Mouse (Mus musculus): Measurements from ENCODE around the gene Folr1.

Gene Folr1

GRCm38 (mm10) chr7:101857094-101857493, 13.5 kb downstream of the Folr1 start, which contains the start of gene Folr2:
TSS of gene Folr2 (minus strand) at chr7:101857194.
- H3K27me3 ChIP-seq (ENCODE audit: control insufficient read depth, insufficient read depth, low read length, poor library complexity, severe bottlenecking), result no peaks in the 10 kb centered on the region
- H3K36me3 ChIP-seq (ENCODE audit: control insufficient read depth, insufficient read depth, low read length, poor library complexity, severe bottlenecking), result no peaks in the 10 kb centered on the region
- no peak for DNase-seq (ENCODE audit: low read depth, low spot score)

- H3K36me3 ChIP-seq (ENCODE audit: control insufficient read depth, insufficient read depth, low read length, poor library complexity, severe bottlenecking), result no peaks in the 10 kb centered on the region
- DNase-seq (ENCODE audit: low read depth, low spot score), result no peak
- H3K27me3 ChIP-seq (ENCODE audit: control insufficient read depth, insufficient read depth, low read length, poor library complexity, severe bottlenecking), result no peaks in the 10 kb centered on the region
Observed at GRCm38 (mm10) chr7:101853816-101854215, 16.8 kb downstream of the Folr1 start.

GRCm38 (mm10) chr7:101852846-101853245, 17.7 kb downstream of the Folr1 start:
- Histone ChIP-seq H3K36me3 (ENCODE audit: control insufficient read depth, insufficient read depth, low read length, poor library complexity, severe bottlenecking) (no peaks in the 10 kb centered on the region), H3K27me3 (ENCODE audit: control insufficient read depth, insufficient read depth, low read length, poor library complexity, severe bottlenecking) (no peaks in the 10 kb centered on the region)
- no peak for DNase-seq (ENCODE audit: low read depth, low spot score)

- Histone ChIP-seq H3K27me3 (ENCODE audit: control insufficient read depth, insufficient read depth, low read length, poor library complexity, severe bottlenecking) (no peaks in the 10 kb centered on the region), H3K36me3 (ENCODE audit: control insufficient read depth, insufficient read depth, low read length, poor library complexity, severe bottlenecking) (no peaks in the 10 kb centered on the region)
- peak; percentile 49 for DNase-seq (ENCODE audit: low read depth, low spot score)
Observed at GRCm38 (mm10) chr7:101851689-101852088, 18.9 kb downstream of the Folr1 start.

- DNase-seq (ENCODE audit: low read depth, low spot score), result peak; percentile 23
- Histone ChIP-seq H3K27me3 (ENCODE audit: control insufficient read depth, insufficient read depth, low read length, poor library complexity, severe bottlenecking) (no peaks in the 10 kb centered on the region), H3K36me3 (ENCODE audit: control insufficient read depth, insufficient read depth, low read length, poor library complexity, severe bottlenecking) (no peaks in the 10 kb centered on the region)
Observed at GRCm38 (mm10) chr7:101847934-101848333, 22.7 kb downstream of the Folr1 start.

GRCm38 (mm10) chr7:101844186-101844585, 26.4 kb downstream of the Folr1 start:
- no peak for DNase-seq (ENCODE audit: low read depth, low spot score)
- Histone ChIP-seq H3K27me3 (ENCODE audit: control insufficient read depth, insufficient read depth, low read length, poor library complexity, severe bottlenecking) (no peaks in the 10 kb centered on the region), H3K36me3 (ENCODE audit: control insufficient read depth, insufficient read depth, low read length, poor library complexity, severe bottlenecking) (no peaks in the 10 kb centered on the region)

GRCm38 (mm10) chr7:101837606-101838471, 32.7 kb downstream of the Folr1 start, which contains the start of gene Inppl1:
TSS of gene Inppl1 (minus strand) at chr7:101838229.
- Histone ChIP-seq H3K36me3 (ENCODE audit: control insufficient read depth, insufficient read depth, low read length, poor library complexity, severe bottlenecking) (no peaks in the 10 kb centered on the region), H3K27me3 (ENCODE audit: control insufficient read depth, insufficient read depth, low read length, poor library complexity, severe bottlenecking) (no peaks in the 10 kb centered on the region)
- peak; percentile 28 for DNase-seq (ENCODE audit: low read depth, low spot score)

GRCm38 (mm10) chr7:101837154-101837605, 33.4 kb downstream of the Folr1 start:
- H3K27me3 ChIP-seq (ENCODE audit: control insufficient read depth, insufficient read depth, low read length, poor library complexity, severe bottlenecking), result no peaks in the 10 kb centered on the region
- peak; percentile 17 for DNase-seq (ENCODE audit: low read depth, low spot score)
- H3K36me3 ChIP-seq (ENCODE audit: control insufficient read depth, insufficient read depth, low read length, poor library complexity, severe bottlenecking), result no peaks in the 10 kb centered on the region

- H3K36me3 ChIP-seq (ENCODE audit: control insufficient read depth, insufficient read depth, low read length, poor library complexity, severe bottlenecking), result no peaks in the 10 kb centered on the region
- DNase-seq (ENCODE audit: low read depth, low spot score), result peak; percentile 58
- no peaks in the 10 kb centered on the region for H3K27me3 ChIP-seq (ENCODE audit: control insufficient read depth, insufficient read depth, low read length, poor library complexity, severe bottlenecking)
Observed at GRCm38 (mm10) chr7:101836271-101837153, 34.1 kb downstream of the Folr1 start.

- no peaks in the 10 kb centered on the region for H3K36me3 ChIP-seq (ENCODE audit: control insufficient read depth, insufficient read depth, low read length, poor library complexity, severe bottlenecking)
- DNase-seq (ENCODE audit: low read depth, low spot score), result peak; percentile 20
- no peaks in the 10 kb centered on the region for H3K27me3 ChIP-seq (ENCODE audit: control insufficient read depth, insufficient read depth, low read length, poor library complexity, severe bottlenecking)
Observed at GRCm38 (mm10) chr7:101835457-101836109, 35.0 kb downstream of the Folr1 start.

GRCm38 (mm10) chr7:101834903-101835302, 35.7 kb downstream of the Folr1 start:
- no peaks in the 10 kb centered on the region for H3K36me3 ChIP-seq (ENCODE audit: control insufficient read depth, insufficient read depth, low read length, poor library complexity, severe bottlenecking)
- no peak for DNase-seq (ENCODE audit: low read depth, low spot score)
- H3K27me3 ChIP-seq (ENCODE audit: control insufficient read depth, insufficient read depth, low read length, poor library complexity, severe bottlenecking), result no peaks in the 10 kb centered on the region

GRCm38 (mm10) chr7:101833916-101834584, 36.5 kb downstream of the Folr1 start:
- no peak for DNase-seq (ENCODE audit: low read depth, low spot score)
- Histone ChIP-seq H3K36me3 (ENCODE audit: control insufficient read depth, insufficient read depth, low read length, poor library complexity, severe bottlenecking) (no peaks in the 10 kb centered on the region), H3K27me3 (ENCODE audit: control insufficient read depth, insufficient read depth, low read length, poor library complexity, severe bottlenecking) (no peaks in the 10 kb centered on the region)

- Histone ChIP-seq H3K27me3 (ENCODE audit: control insufficient read depth, insufficient read depth, low read length, poor library complexity, severe bottlenecking) (no peaks in the 10 kb centered on the region), H3K36me3 (ENCODE audit: control insufficient read depth, insufficient read depth, low read length, poor library complexity, severe bottlenecking) (no peaks in the 10 kb centered on the region)
- no peak for DNase-seq (ENCODE audit: low read depth, low spot score)
Observed at GRCm38 (mm10) chr7:101833352-101833751, 37.2 kb downstream of the Folr1 start.

- Histone ChIP-seq H3K36me3 (ENCODE audit: control insufficient read depth, insufficient read depth, low read length, poor library complexity, severe bottlenecking) (no peaks in the 10 kb centered on the region), H3K27me3 (ENCODE audit: control insufficient read depth, insufficient read depth, low read length, poor library complexity, severe bottlenecking) (no peaks in the 10 kb centered on the region)
- DNase-seq (ENCODE audit: low read depth, low spot score), result no peak
Observed at GRCm38 (mm10) chr7:101832372-101832771, 38.2 kb downstream of the Folr1 start.

All from splenic B cell, adult 2 months (primary cell).